Mouse (Mus musculus) forebrain, embryonic 11.5 days (tissue): ENCODE data around the gene Dusp22. TPM values are rescaled to one million over a fixed set of nuclear protein-coding genes. Genes with fewer than 3 reads are reported as not detected.

Source experiments
- ATAC-seq: fragments of 200-750 bp; cut with Nextera tagmentation; replicated peaks from 2 replicates; pipeline ENCODE4 v1.8.0; 2017; ENCODE audit warnings: moderate TSS enrichment; ENCODE audit not compliant: low FRiP score
- DNase-seq: peaks from one replicate; pipeline ENCODE4 v3.0.0-alpha.2; 2017; ENCODE audit warnings: low spot score
- H3K27ac ChIP-seq: fragments of 300-500 bp; sonication (generic); 2 replicates; pipeline ENCODE4 v1.5.1; 2014; ENCODE audit warnings: low read depth, low read length
- H3K27me3 ChIP-seq: fragments of 300-500 bp; sonication (generic); 2 replicates; pipeline ENCODE4 v1.6.1; 2014; ENCODE audit warnings: mild to moderate bottlenecking, low read length, mixed read lengths; ENCODE audit not compliant: control insufficient read depth, insufficient read depth
- H3K36me3 ChIP-seq: fragments of 300-500 bp; sonication (generic); 2 replicates; pipeline ENCODE4 v1.6.1; 2014; ENCODE audit warnings: mild to moderate bottlenecking, low read length, moderate library complexity, mixed read lengths; ENCODE audit not compliant: control insufficient read depth, insufficient read depth
- H3K4me1 ChIP-seq: fragments of 300-500 bp; sonication (generic); replicated peaks from 2 replicates; pipeline ENCODE4 v1.6.1; 2014; ENCODE audit warnings: low read length, mixed read lengths; ENCODE audit not compliant: control insufficient read depth, insufficient read depth
- H3K4me2 ChIP-seq: fragments of 300-500 bp; sonication (generic); 2 replicates; pipeline ENCODE4 v1.6.1; 2014; ENCODE audit warnings: low read depth, mild to moderate bottlenecking, low read length, moderate library complexity, mixed read lengths; ENCODE audit not compliant: severe bottlenecking
- H3K4me3 ChIP-seq: fragments of 300-500 bp; sonication (generic); 2 replicates; pipeline ENCODE4 v1.5.1; 2014; ENCODE audit warnings: low read depth, low read length
- H3K9ac ChIP-seq: fragments of 300-500 bp; sonication (generic); 2 replicates; pipeline ENCODE4 v1.6.1; 2014; ENCODE audit warnings: low read length
- H3K9me3 ChIP-seq: fragments of 300-500 bp; sonication (generic); 2 replicates; pipeline ENCODE4 v1.6.1; 2016; ENCODE audit warnings: low read length, mixed read lengths; ENCODE audit not compliant: control insufficient read depth
- WGBS: fragments of 180-500 bp; shearing (Covaris S2); extraction: QIAGEN DNeasy Blood & Tissue Kit; methylation state at CpG from one replicate; pipeline ENCODE4 v1.1.7; 2014; 5-methylcytosine and 5-hydroxymethylcytosine counted together
- polyA plus RNA-seq: library from polyadenylated mRNA; unstranded; fragments of >200 nt; fragmentation: Nextera tagmentation; extraction: Ambion mirVana; gene quantifications from 2 replicates; pipeline ENCODE4 v1.2.1, GENCODE M21; 2014

The Dusp22 gene
- polyA plus RNA-seq, 1 experiment from 2014 or later: 16.5 TPM

DNA sequence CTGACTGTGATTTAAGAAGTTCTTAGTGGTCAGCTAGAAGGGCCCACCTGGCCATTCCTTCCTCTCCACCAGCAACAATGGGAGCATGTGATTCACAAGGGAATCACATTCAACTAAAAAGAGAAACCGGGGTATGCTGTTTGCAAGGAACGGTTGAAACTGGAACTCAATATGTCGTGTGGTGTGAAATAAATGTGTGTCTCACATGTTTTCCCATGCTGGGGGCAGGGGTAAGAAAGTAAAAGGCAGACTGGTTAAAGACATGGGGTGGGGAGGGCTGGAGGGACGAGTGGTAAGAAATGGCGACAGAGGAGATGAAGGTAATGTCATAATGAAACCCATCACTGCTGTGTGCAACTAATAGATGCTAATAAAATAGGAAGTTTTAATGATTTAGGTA lies 87.3 kb downstream of the Dusp22 start:
- H3K9ac ChIP-seq: no peak overlapping the region
- no peak overlapping the region for H3K4me2 ChIP-seq
- WGBS: 76% methylated on average over 5 of the region's 5 CpGs
- ATAC-seq (no peak), DNase-seq (peak; percentile 16)
- peaks cover 38% of the 10 kb centered on the region for H3K27me3 ChIP-seq
- peaks cover 10% of the 10 kb centered on the region for H3K4me1 ChIP-seq
- H3K9me3 ChIP-seq: no peaks in the 10 kb centered on the region
- H3K4me3 ChIP-seq: no peak overlapping the region
- no peak overlapping the region for H3K27ac ChIP-seq
- H3K36me3 ChIP-seq: no peaks in the 10 kb centered on the region

GRCm38 (mm10) chr13:30747504-30747903 lies 87.7 kb downstream of the Dusp22 start:
- Histone ChIP-seq H3K27ac (no peak overlapping the region), H3K36me3 (no peaks in the 10 kb centered on the region), H3K9ac (no peak overlapping the region), H3K4me2 (no peak overlapping the region), H3K4me3 (no peak overlapping the region), H3K4me1 (peaks cover 10% of the 10 kb centered on the region), H3K27me3 (peaks cover 40% of the 10 kb centered on the region), H3K9me3 (no peaks in the 10 kb centered on the region)
- DNase-seq (peak; percentile 4), ATAC-seq (no peak)
- 74% methylated on average over 11 of the region's 11 CpGs for WGBS

- ATAC-seq: no peak
- WGBS: 55% methylated on average over 11 of the region's 11 CpGs
These were observed 88.5 kb downstream of the Dusp22 start for GRCm38 (mm10) chr13:30748321-30748720.

DNA sequence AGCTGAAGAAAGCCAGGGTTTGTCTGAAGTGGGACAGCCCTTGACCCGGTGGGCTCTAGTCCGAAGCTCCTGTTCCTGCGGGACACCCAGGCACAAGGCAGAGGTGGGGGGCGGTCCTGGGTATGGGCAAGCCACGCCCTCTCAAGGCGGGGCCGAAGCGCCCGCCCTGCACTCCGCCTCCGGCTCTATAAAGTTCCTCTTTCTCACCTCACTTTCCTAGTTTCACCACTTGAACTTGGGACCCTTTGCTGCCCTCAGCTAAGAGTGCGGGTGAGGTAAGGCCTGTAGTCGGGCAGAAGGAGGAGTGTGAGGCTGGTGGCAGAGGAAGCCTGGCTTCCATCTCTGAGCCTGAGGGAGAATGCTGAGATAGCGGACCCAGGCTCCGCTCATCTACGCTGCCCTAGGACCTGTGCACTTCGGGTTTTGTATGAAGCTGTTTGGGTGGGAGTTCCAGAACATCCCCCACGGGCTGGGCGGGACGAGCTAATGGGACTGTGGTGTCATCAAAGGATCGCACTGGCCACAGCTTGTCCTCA lies 89.3 kb downstream of the Dusp22 start, which contains the start of gene Irf4:
TSS of gene Irf4 (plus strand) at position 206 of the 536 bp plus-strand sequence.
- WGBS: under 1% methylated on average over 21 of the region's 21 CpGs
- Histone ChIP-seq H3K36me3 (no peaks in the 10 kb centered on the region), H3K27ac (no peak within 1 kb of the TSS)

More at GRCm38 (mm10) chr13:30748321-30748720, 88.5 kb downstream of the Dusp22 start:
- no peaks in the 10 kb centered on the region for H3K36me3 ChIP-seq
- no peak overlapping the region for H3K9ac ChIP-seq
- H3K4me2 ChIP-seq: no peak overlapping the region
- H3K4me1 ChIP-seq: peaks cover 10% of the 10 kb centered on the region
- H3K4me3 ChIP-seq: no peak overlapping the region
- no peaks in the 10 kb centered on the region for H3K9me3 ChIP-seq
- no peak overlapping the region for H3K27ac ChIP-seq
- H3K27me3 ChIP-seq: peaks cover 40% of the 10 kb centered on the region
- peak; percentile 2 for DNase-seq

DNA sequence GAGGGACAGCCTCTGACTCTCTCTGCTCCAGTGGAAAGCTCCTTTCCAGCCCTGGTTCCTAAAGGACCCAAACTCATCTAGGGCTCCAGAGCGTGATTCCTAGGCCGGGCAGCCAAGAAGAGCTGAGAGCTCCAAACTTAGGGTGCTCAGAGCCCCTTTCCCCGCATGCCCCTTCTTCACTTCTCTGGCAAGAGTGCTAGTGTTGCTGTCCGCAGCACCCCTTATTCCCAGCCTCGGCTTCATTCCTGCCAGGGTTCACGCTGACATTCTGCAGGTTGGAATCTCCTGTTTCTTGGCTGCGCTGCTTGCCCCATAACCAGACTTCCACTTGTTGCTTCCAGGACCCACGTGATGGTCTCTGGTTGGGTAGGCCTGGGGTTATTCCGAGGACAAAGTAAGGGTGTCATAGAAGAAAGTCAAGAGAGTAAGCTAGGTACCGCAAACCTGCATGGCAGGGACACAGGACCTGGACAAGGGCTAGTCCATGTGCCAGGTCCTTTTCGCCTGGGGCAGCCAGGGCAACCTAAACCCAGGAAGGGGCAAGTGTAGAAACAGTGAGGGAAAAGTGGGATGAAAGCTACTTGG lies 89.8 kb downstream of the Dusp22 start:
- H3K9me3 ChIP-seq: no peaks in the 10 kb centered on the region
- H3K27ac ChIP-seq: no peak overlapping the region
- H3K9ac ChIP-seq: no peak overlapping the region
- ATAC-seq: no peak; the same call in 1 of the 2 replicates
- WGBS: 7% methylated on average over 11 of the region's 11 CpGs
- peak overlapping the region; percentile 33 for H3K4me3 ChIP-seq
- H3K36me3 ChIP-seq: no peaks in the 10 kb centered on the region
- H3K27me3 ChIP-seq: peaks cover 40% of the 10 kb centered on the region
- peaks cover 10% of the 10 kb centered on the region for H3K4me1 ChIP-seq
- H3K4me2 ChIP-seq: peak overlapping the region; percentile 74
- peak; percentile 58 for DNase-seq

More for the DNA sequence above, 89.3 kb downstream of the Dusp22 start, which contains the start of gene Irf4:
- H3K9ac ChIP-seq: peak within 1 kb of the TSS; percentile 16; the same call in 1 of the 2 replicates
- DNase-seq: peak; percentile 71
- H3K4me1 ChIP-seq: peaks cover 10% of the 10 kb centered on the region
- ATAC-seq: peak; percentile 91
- no peaks in the 10 kb centered on the region for H3K9me3 ChIP-seq
- H3K4me2 ChIP-seq: peak within 1 kb of the TSS; percentile 74
- peak within 1 kb of the TSS; percentile 33 for H3K4me3 ChIP-seq
- peaks cover 40% of the 10 kb centered on the region for H3K27me3 ChIP-seq

- 2% methylated on average over 33 of the region's 33 CpGs for WGBS
- H3K9me3 ChIP-seq: no peaks in the 10 kb centered on the region
- H3K4me2 ChIP-seq: peak overlapping the region; percentile 55
- H3K27ac ChIP-seq: no peak overlapping the region
- no peak overlapping the region for H3K9ac ChIP-seq
- H3K27me3 ChIP-seq: peaks cover 40% of the 10 kb centered on the region
- no peaks in the 10 kb centered on the region for H3K36me3 ChIP-seq
- peak overlapping the region; percentile 21 for H3K4me3 ChIP-seq
- ATAC-seq: no peak
- peaks cover 10% of the 10 kb centered on the region for H3K4me1 ChIP-seq
- DNase-seq: peak; percentile 59
These were observed 90.9 kb downstream of the Dusp22 start for GRCm38 (mm10) chr13:30750461-30751303.

- Histone ChIP-seq H3K4me3 (no peak overlapping the region), H3K36me3 (no peaks in the 10 kb centered on the region), H3K4me1 (peaks cover 10% of the 10 kb centered on the region), H3K27me3 (peaks cover 40% of the 10 kb centered on the region), H3K9me3 (no peaks in the 10 kb centered on the region), H3K4me2 (no peak overlapping the region), H3K27ac (no peak overlapping the region), H3K9ac (no peak overlapping the region)
- no peak for ATAC-seq
- WGBS: 12% methylated on average over 6 of the region's 6 CpGs
- no peak for DNase-seq
These were observed 91.4 kb downstream of the Dusp22 start for GRCm38 (mm10) chr13:30751304-30751580.

DNA sequence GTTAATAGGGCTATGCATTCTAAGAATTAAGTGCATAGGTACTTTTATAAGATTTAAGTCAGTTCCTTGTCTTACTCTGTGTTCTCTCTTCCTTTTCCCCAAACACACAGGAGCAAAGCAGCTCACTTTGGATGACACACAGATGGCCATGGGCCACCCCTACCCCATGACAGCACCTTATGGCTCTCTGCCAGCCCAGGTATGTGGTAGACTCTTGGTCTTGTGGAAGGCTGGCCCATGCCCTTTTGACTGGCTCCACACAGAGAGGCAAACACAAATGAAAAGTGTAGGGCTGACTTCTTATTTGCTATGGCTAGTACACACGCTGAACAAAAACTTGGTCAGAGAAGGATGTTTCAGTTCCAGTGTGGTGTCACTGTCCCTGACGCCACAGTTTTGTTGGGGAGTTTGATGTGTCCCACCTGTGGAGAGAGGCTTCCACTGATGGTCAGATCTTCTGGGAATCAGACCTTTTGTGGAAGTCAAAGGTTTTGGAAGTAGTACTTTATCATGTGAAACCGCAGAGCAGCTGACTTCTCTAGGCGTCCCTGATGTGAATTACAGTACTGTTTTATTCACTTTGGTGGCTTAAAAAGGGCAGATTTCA lies 92.9 kb downstream of the Dusp22 start:
- peaks cover 10% of the 10 kb centered on the region for H3K4me1 ChIP-seq
- 82% methylated on average over 4 of the region's 4 CpGs for WGBS
- peaks cover 40% of the 10 kb centered on the region for H3K27me3 ChIP-seq
- H3K4me3 ChIP-seq: no peak overlapping the region
- H3K4me2 ChIP-seq: no peak overlapping the region
- ATAC-seq: no peak
- no peak overlapping the region for H3K9ac ChIP-seq
- no peaks in the 10 kb centered on the region for H3K9me3 ChIP-seq
- H3K36me3 ChIP-seq: no peaks in the 10 kb centered on the region
- DNase-seq: no peak
- H3K27ac ChIP-seq: no peak overlapping the region
